In genomic region chr12:85208687-85209199, GRCm38 (mm10) we compare ENCODE assay signal across 29 mouse cellular contexts. TPM values are rescaled to one million over a fixed set of nuclear protein-coding genes. Genes with fewer than 3 reads are reported as not detected.
A peak's percentile ranks its signal among the peaks of the same experiment; 100 is the strongest.
DNase-seq lines count a peak whose midpoint lies in the region; ATAC-seq and TF ChIP-seq lines count a peak whose summit lies in the region.
"Had no signal": no experiment of that assay in that cellular context is flagged by ENCODE, and none has a peak within 500 bp of the region (broad histone marks: within the 10 kb centered on the region; RNA-seq: fewer than 3 reads in every experiment).

No protein-coding gene starts in this region.

- H3K4me3 ChIP-seq in limb, embryonic 14.5 days (replicated peaks; ENCODE audit: low read length): no peak overlapping the region
- H3K4me3 ChIP-seq in limb, embryonic 10.5 days: no peak overlapping the region
- no peak overlapping the region for H3K4me3 ChIP-seq in C2C12 (ENCODE audit: insufficient read depth, poor library complexity, severe bottlenecking)
- H3K4me3 ChIP-seq in hindbrain, embryonic 13.5 days: no peak overlapping the region
- H3K4me3 ChIP-seq: forebrain, embryonic 10.5 days; heart, embryonic 10.5 days; midbrain, embryonic 15.5 days had no signal

- no peak overlapping the region for H3K9ac ChIP-seq in limb, embryonic 14.5 days (ENCODE audit: low read depth, low read length, severe bottlenecking)
- no peak overlapping the region for H3K9ac ChIP-seq in hindbrain, embryonic 13.5 days
- H3K9ac ChIP-seq: midbrain, embryonic 15.5 days had no signal

- no peaks in the 10 kb centered on the region; the same call in 1 of the 2 replicates for H3K4me1 ChIP-seq in limb, embryonic 14.5 days (ENCODE audit: control insufficient read depth, insufficient read depth, low read length)
- peaks cover 7% of the 10 kb centered on the region; the same call in 1 of the 2 replicates for H3K4me1 ChIP-seq in limb, embryonic 10.5 days
- no peaks in the 10 kb centered on the region for H3K4me1 ChIP-seq in hindbrain, embryonic 13.5 days (replicated peaks)
- H3K4me1 ChIP-seq: midbrain, embryonic 15.5 days had no signal

- no peaks in the 10 kb centered on the region for H3K9me3 ChIP-seq in limb, embryonic 14.5 days (ENCODE audit: control insufficient read depth, low read length)
- H3K9me3 ChIP-seq in limb, embryonic 10.5 days (replicated peaks): no peaks in the 10 kb centered on the region
- no peaks in the 10 kb centered on the region for H3K9me3 ChIP-seq in hindbrain, embryonic 13.5 days
- H3K9me3 ChIP-seq: forebrain, embryonic 10.5 days; G1E; heart, embryonic 10.5 days; midbrain, embryonic 15.5 days had no signal

- peak; percentile 15; the same call in 1 of the 2 replicates for ATAC-seq in limb, embryonic 14.5 days (ENCODE audit: low FRiP score, low read depth)
- peak; percentile 53 to 62; a peak in 3 of 4 replicates for ATAC-seq in hematopoietic stem cell, adult 5-6 weeks (replicated peaks in 1 of 2; ENCODE audit: insufficient read depth in 1 of 2, low FRiP score in 2 of 2, low TSS enrichment in 1 of 2, low read depth in 1 of 2, poor library complexity in 2 of 2, severe bottlenecking in 2 of 2)
- ATAC-seq in hindbrain, embryonic 13.5 days (ENCODE audit: low FRiP score): no peak
- ATAC-seq: forebrain, embryonic 16.5 days; inflammation-experienced regulatory T-cells, adult 6 months; midbrain, embryonic 15.5 days; Patski had no signal

- no peak overlapping the region for H3ac ChIP-seq in C2C12 (ENCODE audit: control insufficient read depth, insufficient read length, low read depth)

- no peak for DNase-seq in limb, embryonic 14.5 days (ENCODE audit: low spot score)
- DNase-seq in limb, embryonic 10.5 days (ENCODE audit: low spot score): no peak
- DNase-seq in 416B (ENCODE audit: low read depth): peak; percentile 34
- no peak for DNase-seq in adrenal gland, adult (ENCODE audit: inconsistent age in 2 of 2, low spot score in 1 of 2)
- DNase-seq in layer of hippocampus, postnatal 25 days (ENCODE audit: extremely low spot score in 1 of 2, low spot score in 1 of 2): no peak
- DNase-seq: adrenal gland, adult 8-10 months; cerebellum, adult 11-12 months; heart, postnatal 10 days; kidney, adult 2 months; layer of hippocampus, adult 9-11 months; left cerebral cortex, postnatal 4 days; lung, adult 18-20 months; lung, postnatal 36 days; right cerebral cortex, postnatal 4 days; thymus, postnatal 14 days had no signal

- TF ChIP-seq CTCF in C2C12 (IDR thresholded peaks at IDR 0.05; ENCODE audit: control insufficient read depth, insufficient read depth, insufficient read length): no peak

- H3K27ac ChIP-seq in limb, embryonic 14.5 days (replicated peaks; ENCODE audit: low read depth, low read length): no peak overlapping the region
- H3K27ac ChIP-seq in limb, embryonic 10.5 days: no peak overlapping the region
- H3K27ac ChIP-seq in hindbrain, embryonic 13.5 days: no peak overlapping the region
- H3K27ac ChIP-seq: forebrain, embryonic 10.5 days; heart, embryonic 10.5 days; kidney, postnatal 0 days; midbrain, embryonic 15.5 days; stomach, postnatal 0 days had no signal

- no peak for TF ChIP-seq POLR2A in limb, embryonic 14.5 days (IDR thresholded peaks at IDR 0.05; ENCODE audit: borderline replicate concordance, extremely low read depth, insufficient read depth, insufficient read length)

- H3K79me3 ChIP-seq in C2C12 (ENCODE audit: low read depth): no peaks in the 10 kb centered on the region

- WGBS in limb, embryonic 14.5 days: 38% methylated on average over 7 of the region's 7 CpGs
- 52% methylated on average over 7 of the region's 7 CpGs for WGBS in limb, embryonic 10.5 days
- WGBS in hindbrain, embryonic 13.5 days: 32% methylated on average over 7 of the region's 7 CpGs

- H3K27me3 ChIP-seq in limb, embryonic 14.5 days (ENCODE audit: control insufficient read depth, insufficient read depth, low read length): no peaks in the 10 kb centered on the region
- 0 out of 2 replicates have a peak, but pooled peaks cover 6% of the 10 kb centered on the region for H3K27me3 ChIP-seq in limb, embryonic 10.5 days (ENCODE audit: low read depth, poor library complexity, severe bottlenecking)
- no peaks in the 10 kb centered on the region for H3K27me3 ChIP-seq in C2C12 (ENCODE audit: control insufficient read depth, insufficient read depth, insufficient read length)
- H3K27me3 ChIP-seq in hindbrain, embryonic 13.5 days: no peaks in the 10 kb centered on the region
- H3K27me3 ChIP-seq: midbrain, embryonic 15.5 days; Patski had no signal

- H3K36me3 ChIP-seq in limb, embryonic 14.5 days (ENCODE audit: control insufficient read depth, insufficient read depth, low read length): no peaks in the 10 kb centered on the region
- no peaks in the 10 kb centered on the region for H3K36me3 ChIP-seq in limb, embryonic 10.5 days
- H3K36me3 ChIP-seq in C2C12 (ENCODE audit: control insufficient read depth, insufficient read depth): no peaks in the 10 kb centered on the region
- no peaks in the 10 kb centered on the region for H3K36me3 ChIP-seq in hindbrain, embryonic 13.5 days
- H3K36me3 ChIP-seq: forebrain, embryonic 10.5 days; G1E; heart, embryonic 10.5 days; midbrain, embryonic 15.5 days had no signal

- H3K4me2 ChIP-seq in limb, embryonic 14.5 days (replicated peaks; ENCODE audit: low read depth, low read length, severe bottlenecking): no peak overlapping the region
- H3K4me2 ChIP-seq in hindbrain, embryonic 13.5 days: no peak overlapping the region
- H3K4me2 ChIP-seq: liver, embryonic 11.5 days; midbrain, embryonic 15.5 days had no signal

- H3K79me2 ChIP-seq in C2C12 (ENCODE audit: control insufficient read depth, insufficient read depth): no peaks in the 10 kb centered on the region

TF ChIP-seq in C2C12, 6 proteins besides CTCF, POLR2A, EP300 and RAD21:
- TF ChIP-seq FOSL1 (IDR thresholded peaks at IDR 0.05; ENCODE audit: insufficient read depth, low read length, poor library complexity, severe bottlenecking) (no peak), CEBPB (IDR thresholded peaks at IDR 0.05; ENCODE audit: low read depth) (no peak), MYOG (IDR thresholded peaks at IDR 0.05; ENCODE audit: control insufficient read depth, extremely low read depth, insufficient read length) (no peak), MYOD1 (IDR thresholded peaks at IDR 0.05; ENCODE audit: control insufficient read depth, insufficient read length, low read depth) (peak; percentile 48), MAX (IDR thresholded peaks at IDR 0.05) (no peak), USF1 (IDR thresholded peaks at IDR 0.05; ENCODE audit: low read depth) (no peak)

RNA-seq across cellular contexts. Expression of gene Eif2b2, which starts 10.5 kb away (rescaled TPM):
- polyA plus RNA-seq in limb, embryonic 14.5 days (2012; rRNA removed): 109 and 128 TPM in 2 replicates
- 78.2 and 79.6 TPM in 2 replicates for polyA plus RNA-seq in limb, embryonic 14.5 days (2014; fragmentation: Nextera tagmentation; extraction: Ambion mirVana)
- 126 and 133 TPM in 2 replicates for polyA plus RNA-seq in limb, embryonic 10.5 days (2016; fragmentation: Nextera tagmentation; extraction: Ambion mirVana)
- polyA plus RNA-seq in C2C12 (2012; fragmentation: generic; extraction: Trizol): 294 TPM
- 79.2 and 94.9 TPM in 2 replicates for total RNA-seq in hematopoietic stem cell, adult 5-6 weeks (2017)
- 84.4 and 84.5 TPM in 2 replicates for polyA plus RNA-seq in hindbrain, embryonic 13.5 days (2015; fragmentation: Nextera tagmentation; extraction: Ambion mirVana)
- 10 to 100 TPM; 59.7 to 60.0 TPM for total RNA-seq in layer of hippocampus, postnatal 25 days (2021)

RNA-seq across cellular contexts. Expression of gene Pgf, which starts 31.2 kb away (rescaled TPM):
- polyA plus RNA-seq in limb, embryonic 14.5 days (2012; rRNA removed): 10.0 and 10.3 TPM in 2 replicates
- 14.6 and 16.1 TPM in 2 replicates for polyA plus RNA-seq in limb, embryonic 14.5 days (2014; fragmentation: Nextera tagmentation; extraction: Ambion mirVana)
- 6.9 and 9.6 TPM in 2 replicates for polyA plus RNA-seq in limb, embryonic 10.5 days (2016; fragmentation: Nextera tagmentation; extraction: Ambion mirVana)
- polyA plus RNA-seq in C2C12 (2012; fragmentation: generic; extraction: Trizol): 49.6 TPM
- 0.63 and 0.84 TPM in 2 replicates for total RNA-seq in hematopoietic stem cell, adult 5-6 weeks (2017)
- polyA plus RNA-seq in hindbrain, embryonic 13.5 days (2015; fragmentation: Nextera tagmentation; extraction: Ambion mirVana): 7.5 and 9.4 TPM in 2 replicates
- 1 to 10 TPM; 5.4 TPM for total RNA-seq in layer of hippocampus, postnatal 25 days (2021)
- total RNA-seq: megakaryocyte-erythroid progenitor cell, adult 5-6 weeks had no signal
- polyA plus RNA-seq: G1E; inflammation-experienced regulatory T-cells, adult 6 months had no signal

RNA-seq across cellular contexts. Expression of gene Rps6kl1, which starts 57.7 kb away (rescaled TPM):
- polyA plus RNA-seq in limb, embryonic 14.5 days (2012; rRNA removed): 0.37 and 0.43 TPM in 2 replicates
- 0.39 and 0.50 TPM in 2 replicates for polyA plus RNA-seq in limb, embryonic 14.5 days (2014; fragmentation: Nextera tagmentation; extraction: Ambion mirVana)
- 0.39 and 0.45 TPM in 2 replicates for polyA plus RNA-seq in limb, embryonic 10.5 days (2016; fragmentation: Nextera tagmentation; extraction: Ambion mirVana)
- 0.39 TPM for polyA plus RNA-seq in C2C12 (2012; fragmentation: generic; extraction: Trizol)
- not detected in 2 replicates for total RNA-seq in hematopoietic stem cell, adult 5-6 weeks (2017)
- polyA plus RNA-seq in hindbrain, embryonic 13.5 days (2015; fragmentation: Nextera tagmentation; extraction: Ambion mirVana): 23.3 and 24.1 TPM in 2 replicates
- 10 to 100 TPM; 39.9 to 40.7 TPM for total RNA-seq in layer of hippocampus, postnatal 25 days (2021)
- total RNA-seq: megakaryocyte-erythroid progenitor cell, adult 5-6 weeks had no signal

Comparison
In these comparisons a context has a peak if more than half of its experiments do, and no peak if none do; other contexts are left out.
1. RNA of gene Rps6kl1, which starts 57.7 kb away (polyA plus RNA-seq): 23.3 to 24.1 TPM in hindbrain, embryonic 13.5 days; 0.39 to 0.45 TPM in limb, embryonic 10.5 days, 0.37 to 0.50 TPM in limb, embryonic 14.5 days and 0.39 TPM in C2C12 (single experiment); every median in the first group is over 10 times any median in the second.